Mouse (Mus musculus): ENCODE data around the gene Myo10. TPM values are rescaled to one million over a fixed set of nuclear protein-coding genes. Genes with fewer than 3 reads are reported as not detected.

Myo10 gene
- polyA plus RNA-seq, 1 experiment, result 49.9 TPM

- Histone ChIP-seq H3K27ac (ENCODE audit: insufficient read depth, low read length) (peak overlapping the region; percentile 18; the same call in 1 of the 2 replicates), H3K4me3 (ENCODE audit: insufficient read depth, low read length) (no peak overlapping the region), H3K4me1 (ENCODE audit: control insufficient read depth, insufficient read depth, low read length) (peaks cover 31% of the 10 kb centered on the region)
- TF ChIP-seq POLR2A (IDR thresholded peaks at IDR 0.05; ENCODE audit: low read depth, low read length) (no peak), CTCF (IDR thresholded peaks at IDR 0.05; ENCODE audit: borderline replicate concordance, insufficient read depth, low read length) (no peak)
These were observed 58.0 kb downstream of the Myo10 start for GRCm38 (mm10) chr15:25680269-25680818.

- TF ChIP-seq POLR2A (IDR thresholded peaks at IDR 0.05; ENCODE audit: low read depth, low read length) (no peak), CTCF (IDR thresholded peaks at IDR 0.05; ENCODE audit: borderline replicate concordance, insufficient read depth, low read length) (no peak)
- Histone ChIP-seq H3K27ac (ENCODE audit: insufficient read depth, low read length) (peak overlapping the region; percentile 83), H3K4me1 (ENCODE audit: control insufficient read depth, insufficient read depth, low read length) (peaks cover 23% of the 10 kb centered on the region), H3K4me3 (ENCODE audit: insufficient read depth, low read length) (no peak overlapping the region)
These were observed 60.7 kb downstream of the Myo10 start for GRCm38 (mm10) chr15:25682953-25683507.

DNA sequence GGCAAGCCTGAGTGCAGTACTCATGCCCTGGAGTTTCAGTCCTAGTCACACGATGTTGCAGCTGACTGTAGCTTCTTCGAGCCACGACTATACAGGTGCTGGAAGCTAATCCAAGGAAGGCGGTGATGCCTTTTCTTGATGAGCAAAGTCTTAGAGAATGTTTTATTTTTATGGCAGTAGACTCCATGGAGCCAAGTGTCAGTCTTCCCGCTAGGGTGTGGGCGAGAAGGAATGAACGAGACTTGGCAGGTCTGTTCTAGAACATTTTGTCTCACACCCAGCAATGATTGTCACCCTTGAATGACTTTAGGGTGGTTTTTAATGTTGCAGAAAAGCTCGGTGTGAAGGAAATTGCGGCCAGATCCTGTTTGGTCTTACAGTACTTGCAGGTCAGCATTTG is 62.9 kb downstream of the Myo10 start:
- no peak overlapping the region for H3K27ac ChIP-seq (ENCODE audit: insufficient read depth, low read length)
- H3K4me1 ChIP-seq (ENCODE audit: control insufficient read depth, insufficient read depth, low read length), result peaks cover 6% of the 10 kb centered on the region
- TF ChIP-seq POLR2A (IDR thresholded peaks at IDR 0.05; ENCODE audit: low read depth, low read length), result no peak
- no peak for TF ChIP-seq CTCF (IDR thresholded peaks at IDR 0.05; ENCODE audit: borderline replicate concordance, insufficient read depth, low read length)
- no peak overlapping the region for H3K4me3 ChIP-seq (ENCODE audit: insufficient read depth, low read length)

DNA sequence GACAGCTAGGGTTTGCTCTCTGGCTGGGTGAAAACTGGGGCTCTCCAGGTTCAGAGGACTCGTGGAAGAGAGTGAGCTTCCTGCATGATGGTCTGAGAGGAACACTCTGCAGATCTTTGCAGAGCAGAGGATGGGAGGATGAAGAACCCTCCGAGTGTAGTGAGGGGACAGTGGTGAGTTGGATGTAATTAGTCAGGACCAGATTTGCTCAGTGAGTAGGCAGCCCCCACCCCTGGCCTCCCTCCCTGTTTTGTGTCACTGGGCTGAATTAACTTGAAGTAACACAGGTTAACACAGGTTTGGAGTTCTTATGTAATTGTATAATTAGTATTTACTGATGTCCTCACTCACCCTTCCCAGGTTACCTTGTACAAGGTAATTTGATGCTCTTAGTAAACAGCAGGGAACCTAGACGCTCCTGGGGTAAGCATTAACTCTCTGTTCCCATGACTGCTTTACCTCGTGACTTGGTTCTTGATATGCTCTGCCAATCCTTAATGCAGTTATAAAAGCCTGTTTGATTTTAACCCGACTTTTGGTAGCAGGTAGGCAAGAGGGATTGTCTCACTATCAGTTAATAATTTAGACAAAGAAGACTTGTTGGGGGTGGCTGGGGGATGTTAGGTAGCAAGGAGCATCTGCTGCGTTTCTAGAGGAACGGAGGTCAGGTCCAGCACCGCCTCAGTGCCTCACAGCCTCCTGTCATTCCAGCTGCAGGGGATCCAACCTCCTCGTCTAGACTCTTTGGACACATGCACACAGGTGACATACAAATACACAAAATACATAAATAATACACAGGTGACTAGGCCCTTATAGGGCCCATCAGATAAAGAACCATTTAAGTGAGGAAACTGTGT is 66.3 kb downstream of the Myo10 start:
- Histone ChIP-seq H3K4me1 (ENCODE audit: control insufficient read depth, insufficient read depth, low read length) (peaks cover 7% of the 10 kb centered on the region; the same call in 1 of the 2 replicates), H3K27ac (ENCODE audit: insufficient read depth, low read length) (no peak overlapping the region), H3K4me3 (ENCODE audit: insufficient read depth, low read length) (no peak overlapping the region)
- TF ChIP-seq POLR2A (IDR thresholded peaks at IDR 0.05; ENCODE audit: low read depth, low read length) (no peak), CTCF (IDR thresholded peaks at IDR 0.05; ENCODE audit: borderline replicate concordance, insufficient read depth, low read length) (no peak)

DNA sequence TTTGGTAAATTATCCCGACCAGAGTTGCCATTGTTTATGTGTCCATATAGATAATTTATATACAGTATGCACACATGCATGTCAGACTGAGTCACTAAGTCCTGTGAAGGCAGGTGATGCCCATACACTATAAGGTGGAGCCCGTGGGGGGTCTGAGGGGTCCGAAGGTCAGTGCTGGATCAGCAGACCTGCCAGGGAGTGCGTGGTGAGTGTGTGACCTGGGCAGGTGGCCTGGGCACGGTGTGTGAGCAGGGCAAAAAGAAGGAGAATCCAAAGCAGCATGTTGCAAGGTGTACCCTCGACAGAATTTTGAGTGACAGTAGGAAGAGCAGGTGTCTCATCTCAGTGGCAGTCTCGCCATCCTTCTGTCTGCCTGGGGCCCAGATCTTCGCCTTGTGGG is 67.2 kb downstream of the Myo10 start:
- H3K4me3 ChIP-seq (ENCODE audit: insufficient read depth, low read length), result no peak overlapping the region
- TF ChIP-seq POLR2A (IDR thresholded peaks at IDR 0.05; ENCODE audit: low read depth, low read length), result no peak
- no peak for TF ChIP-seq CTCF (IDR thresholded peaks at IDR 0.05; ENCODE audit: borderline replicate concordance, insufficient read depth, low read length)
- H3K27ac ChIP-seq (ENCODE audit: insufficient read depth, low read length), result no peak overlapping the region
- H3K4me1 ChIP-seq (ENCODE audit: control insufficient read depth, insufficient read depth, low read length), result peaks cover 7% of the 10 kb centered on the region; the same call in 1 of the 2 replicates

DNA sequence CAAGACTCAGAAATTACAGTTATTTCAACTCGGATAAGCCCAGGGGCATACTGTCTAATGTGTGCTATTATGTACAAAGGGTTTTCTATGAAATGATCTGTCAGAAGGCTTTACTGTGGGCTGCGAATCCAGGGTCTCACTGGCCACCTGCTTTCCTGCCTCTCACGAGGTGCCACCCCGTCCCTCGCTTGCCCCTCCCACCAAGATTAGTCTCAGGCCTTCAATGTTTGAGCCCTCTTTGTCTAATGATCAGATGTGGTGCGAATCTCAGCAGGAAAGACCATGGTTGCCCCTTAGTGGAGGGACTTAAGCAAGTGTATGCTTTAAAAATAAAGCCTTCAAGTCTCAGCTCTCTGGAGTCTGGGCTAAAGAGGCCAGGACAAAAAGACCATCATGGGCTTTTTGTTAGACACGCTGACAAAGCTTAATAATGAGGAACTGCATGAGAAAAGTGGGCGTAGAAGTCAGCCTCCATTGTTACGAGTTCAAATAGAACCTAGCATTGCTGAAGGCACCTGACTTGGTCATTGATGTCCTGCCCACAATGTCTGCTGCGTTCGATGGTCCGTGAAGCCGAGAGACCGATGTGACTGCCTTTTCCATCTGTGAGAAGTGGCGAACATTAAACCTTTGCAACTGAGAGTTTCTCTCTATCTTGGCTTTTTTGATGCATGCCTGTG is 67.9 kb downstream of the Myo10 start:
- peaks cover 7% of the 10 kb centered on the region; the same call in 1 of the 2 replicates for H3K4me1 ChIP-seq (ENCODE audit: control insufficient read depth, insufficient read depth, low read length)
- H3K27ac ChIP-seq (ENCODE audit: insufficient read depth, low read length), result no peak overlapping the region
- no peak overlapping the region for H3K4me3 ChIP-seq (ENCODE audit: insufficient read depth, low read length)
- TF ChIP-seq POLR2A (IDR thresholded peaks at IDR 0.05; ENCODE audit: low read depth, low read length) (no peak), CTCF (IDR thresholded peaks at IDR 0.05; ENCODE audit: borderline replicate concordance, insufficient read depth, low read length) (no peak)

DNA sequence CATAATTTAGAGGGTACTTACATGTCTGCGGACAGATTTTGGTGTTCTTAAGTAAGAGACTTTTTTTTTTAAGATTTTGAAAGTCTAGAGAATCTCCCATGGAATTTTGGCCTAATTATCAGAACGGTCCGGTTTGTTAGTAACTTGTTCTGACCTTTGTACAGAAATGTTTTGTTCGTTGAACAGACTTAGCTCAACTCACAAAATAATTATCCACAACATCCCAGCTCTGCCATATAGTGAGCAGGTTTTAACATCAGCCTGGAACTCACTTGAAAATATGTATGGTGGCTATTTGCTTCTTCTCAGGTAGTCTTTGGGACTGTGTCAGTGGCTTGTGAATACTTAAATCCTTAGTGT is 68.4 kb downstream of the Myo10 start:
- no peak overlapping the region for H3K27ac ChIP-seq (ENCODE audit: insufficient read depth, low read length)
- H3K4me1 ChIP-seq (ENCODE audit: control insufficient read depth, insufficient read depth, low read length), result peaks cover 7% of the 10 kb centered on the region; the same call in 1 of the 2 replicates
- H3K4me3 ChIP-seq (ENCODE audit: insufficient read depth, low read length), result no peak overlapping the region
- TF ChIP-seq POLR2A (IDR thresholded peaks at IDR 0.05; ENCODE audit: low read depth, low read length), result no peak
- TF ChIP-seq CTCF (IDR thresholded peaks at IDR 0.05; ENCODE audit: borderline replicate concordance, insufficient read depth, low read length), result no peak

- Histone ChIP-seq H3K4me3 (ENCODE audit: insufficient read depth, low read length) (no peak overlapping the region), H3K27ac (ENCODE audit: insufficient read depth, low read length) (no peak overlapping the region; the same call in 1 of the 2 replicates), H3K4me1 (ENCODE audit: control insufficient read depth, insufficient read depth, low read length) (peaks cover 7% of the 10 kb centered on the region; the same call in 1 of the 2 replicates)
- TF ChIP-seq POLR2A (IDR thresholded peaks at IDR 0.05; ENCODE audit: low read depth, low read length) (no peak), CTCF (IDR thresholded peaks at IDR 0.05; ENCODE audit: borderline replicate concordance, insufficient read depth, low read length) (no peak)
These were observed 70.1 kb downstream of the Myo10 start for GRCm38 (mm10) chr15:25692254-25692950.

DNA sequence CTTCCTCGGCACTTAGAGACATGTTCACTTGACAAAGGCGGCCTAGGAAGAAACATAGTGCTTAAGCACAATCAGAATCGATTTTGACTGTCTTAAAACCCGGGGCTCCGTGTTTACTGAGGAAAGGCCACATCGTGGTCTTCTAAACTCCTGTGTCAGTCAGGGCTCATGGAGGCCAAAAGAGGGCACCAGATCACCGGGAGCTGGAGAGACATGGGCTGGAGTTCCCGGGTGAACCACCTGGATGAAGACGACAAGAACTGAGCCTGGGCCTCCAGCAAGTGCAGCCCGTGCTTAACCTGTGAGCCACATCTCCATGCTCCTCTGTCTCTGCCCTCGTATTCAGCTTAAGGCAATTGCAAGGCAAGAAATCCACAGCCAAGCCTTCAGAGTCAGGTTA is 71.4 kb downstream of the Myo10 start:
- no peak overlapping the region for H3K4me3 ChIP-seq (ENCODE audit: insufficient read depth, low read length)
- H3K4me1 ChIP-seq (ENCODE audit: control insufficient read depth, insufficient read depth, low read length), result peaks cover 7% of the 10 kb centered on the region; the same call in 1 of the 2 replicates
- peak overlapping the region; percentile 43 for H3K27ac ChIP-seq (ENCODE audit: insufficient read depth, low read length)
- TF ChIP-seq POLR2A (IDR thresholded peaks at IDR 0.05; ENCODE audit: low read depth, low read length) (no peak), CTCF (IDR thresholded peaks at IDR 0.05; ENCODE audit: borderline replicate concordance, insufficient read depth, low read length) (no peak)

Measured in embryonic fibroblast, embryonic 13.5 days (primary cell).